Mouse (Mus musculus): ENCODE data around the gene Olfr62. TPM values are rescaled to one million over a fixed set of nuclear protein-coding genes. Genes with fewer than 3 reads are reported as not detected.

Gene Olfr62
- polyA plus RNA-seq, 2 experiments = not detected

GRCm38 (mm10) chr4:118620967-118621320, 37.8 kb upstream of the Olfr62 start:
- Histone ChIP-seq H3K9ac (replicated peaks) (peak overlapping the region; percentile 74), H3K27ac (no peak overlapping the region), H3K4me2 (ENCODE audit: low read depth) (peak overlapping the region; percentile 84), H3K27me3 (ENCODE audit: control insufficient read depth, insufficient read depth, low read length) (no peaks in the 10 kb centered on the region), H3K9me3 (ENCODE audit: control insufficient read depth, low read length) (no peaks in the 10 kb centered on the region), H3K4me3 (ENCODE audit: insufficient read depth in 1 of 2, low read depth in 2 of 2, low read length in 2 of 2) (peak overlapping the region; percentile 73 to 78), H3K4me1 (replicated peaks; ENCODE audit: control insufficient read depth in 2 of 2, insufficient read depth in 2 of 2, low read length in 1 of 2) (peaks cover 7 to 12% of the 10 kb centered on the region in 2 experiments; a peak in 3 of 4 replicates), H3K36me3 (replicated peaks; ENCODE audit: control insufficient read depth, insufficient read depth, low read depth) (peaks cover 18% of the 10 kb centered on the region)
- no peak for TF ChIP-seq CTCF (IDR thresholded peaks at IDR 0.05; ENCODE audit: low read depth)
- TF ChIP-seq EP300 (IDR thresholded peaks at IDR 0.05; ENCODE audit: low read depth) = no peak
- no peak for DNase-seq (ENCODE audit: low read depth in 3 of 3, low spot score in 3 of 3)
- peak; percentile 27 for ATAC-seq (ENCODE audit: insufficient read depth)
- WGBS (ENCODE audit: insufficient replicate concordance) = under 1% methylated on average over 23 of the region's 23 CpGs

GRCm38 (mm10) chr4:118621781-118622180, 37.0 kb upstream of the Olfr62 start:
- peak overlapping the region; percentile 73 to 78 for H3K4me3 ChIP-seq (ENCODE audit: insufficient read depth in 1 of 2, low read depth in 2 of 2, low read length in 2 of 2)
- TF ChIP-seq CTCF (IDR thresholded peaks at IDR 0.05; ENCODE audit: low read depth) = no peak
- peak; percentile 65 for TF ChIP-seq EP300 (IDR thresholded peaks at IDR 0.05; ENCODE audit: low read depth)
- 30% methylated on average over 9 of the region's 9 CpGs for WGBS (ENCODE audit: insufficient replicate concordance)
- peak overlapping the region; percentile 74; the same call in 1 of the 2 replicates for H3K9ac ChIP-seq (replicated peaks)
- no peak for ATAC-seq (ENCODE audit: insufficient read depth)
- H3K27me3 ChIP-seq (ENCODE audit: control insufficient read depth, insufficient read depth, low read length) = no peaks in the 10 kb centered on the region
- H3K4me1 ChIP-seq (replicated peaks; ENCODE audit: control insufficient read depth in 2 of 2, insufficient read depth in 2 of 2, low read length in 1 of 2) = peaks cover 7 to 12% of the 10 kb centered on the region in 2 experiments; a peak in 3 of 4 replicates
- H3K9me3 ChIP-seq (ENCODE audit: control insufficient read depth, low read length) = no peaks in the 10 kb centered on the region
- DNase-seq (ENCODE audit: low read depth in 3 of 3, low spot score in 3 of 3) = peak in 2 of 3 experiments; percentile 18 to 25
- peak overlapping the region; percentile 84 for H3K4me2 ChIP-seq (ENCODE audit: low read depth)
- no peak overlapping the region for H3K27ac ChIP-seq
- H3K36me3 ChIP-seq (replicated peaks; ENCODE audit: control insufficient read depth, insufficient read depth, low read depth) = peaks cover 22% of the 10 kb centered on the region

- H3K4me2 ChIP-seq (ENCODE audit: low read depth) = no peak overlapping the region
- H3K27me3 ChIP-seq (ENCODE audit: control insufficient read depth, insufficient read depth, low read length) = no peaks in the 10 kb centered on the region
- H3K4me1 ChIP-seq (replicated peaks; ENCODE audit: control insufficient read depth in 2 of 2, insufficient read depth in 2 of 2, low read length in 1 of 2) = no peaks in the 10 kb centered on the region
- no peak for TF ChIP-seq EP300 (IDR thresholded peaks at IDR 0.05; ENCODE audit: low read depth)
- no peak for TF ChIP-seq CTCF (IDR thresholded peaks at IDR 0.05; ENCODE audit: low read depth)
- no peak overlapping the region for H3K27ac ChIP-seq
- H3K36me3 ChIP-seq (replicated peaks; ENCODE audit: control insufficient read depth, insufficient read depth, low read depth) = peaks cover 16% of the 10 kb centered on the region
- WGBS (ENCODE audit: insufficient replicate concordance) = 69% methylated on average over 5 of the region's 5 CpGs
- no peaks in the 10 kb centered on the region for H3K9me3 ChIP-seq (ENCODE audit: control insufficient read depth, low read length)
- ATAC-seq (ENCODE audit: insufficient read depth) = no peak
- no peak for DNase-seq (ENCODE audit: low read depth in 3 of 3, low spot score in 3 of 3)
- no peak overlapping the region for H3K9ac ChIP-seq (replicated peaks)
- H3K4me3 ChIP-seq (ENCODE audit: insufficient read depth in 1 of 2, low read depth in 2 of 2, low read length in 2 of 2) = no peak overlapping the region
Observed at GRCm38 (mm10) chr4:118630261-118630660, 28.5 kb upstream of the Olfr62 start.

GRCm38 (mm10) chr4:118642346-118643190, 16.2 kb upstream of the Olfr62 start:
- Histone ChIP-seq H3K9me3 (ENCODE audit: control insufficient read depth, low read length) (no peaks in the 10 kb centered on the region), H3K4me3 (ENCODE audit: insufficient read depth in 1 of 2, low read depth in 2 of 2, low read length in 2 of 2) (no peak overlapping the region), H3K27ac (no peak overlapping the region), H3K36me3 (replicated peaks; ENCODE audit: control insufficient read depth, insufficient read depth, low read depth) (no peaks in the 10 kb centered on the region), H3K9ac (replicated peaks) (no peak overlapping the region), H3K4me1 (replicated peaks; ENCODE audit: control insufficient read depth in 2 of 2, insufficient read depth in 2 of 2, low read length in 1 of 2) (no peaks in the 10 kb centered on the region), H3K4me2 (ENCODE audit: low read depth) (no peak overlapping the region), H3K27me3 (ENCODE audit: control insufficient read depth, insufficient read depth, low read length) (no peaks in the 10 kb centered on the region)
- WGBS (ENCODE audit: insufficient replicate concordance) = 35% methylated on average over 20 of the region's 20 CpGs
- TF ChIP-seq CTCF (IDR thresholded peaks at IDR 0.05; ENCODE audit: low read depth) (no peak), EP300 (IDR thresholded peaks at IDR 0.05; ENCODE audit: low read depth) (no peak)
- DNase-seq (ENCODE audit: low read depth in 3 of 3, low spot score in 3 of 3) = no peak
- no peak for ATAC-seq (ENCODE audit: insufficient read depth)

GRCm38 (mm10) chr4:118645234-118645633, 13.5 kb upstream of the Olfr62 start:
- DNase-seq (ENCODE audit: low read depth in 3 of 3, low spot score in 3 of 3) (peak in 2 of 3 experiments; percentile 23 to 26), ATAC-seq (ENCODE audit: insufficient read depth) (no peak)
- no peak overlapping the region for H3K9ac ChIP-seq (replicated peaks)
- no peak overlapping the region for H3K4me2 ChIP-seq (ENCODE audit: low read depth)
- no peaks in the 10 kb centered on the region for H3K4me1 ChIP-seq (replicated peaks; ENCODE audit: control insufficient read depth in 2 of 2, insufficient read depth in 2 of 2, low read length in 1 of 2)
- no peaks in the 10 kb centered on the region for H3K36me3 ChIP-seq (replicated peaks; ENCODE audit: control insufficient read depth, insufficient read depth, low read depth)
- H3K27me3 ChIP-seq (ENCODE audit: control insufficient read depth, insufficient read depth, low read length) = no peaks in the 10 kb centered on the region
- H3K27ac ChIP-seq = no peak overlapping the region
- no peak overlapping the region for H3K4me3 ChIP-seq (ENCODE audit: insufficient read depth in 1 of 2, low read depth in 2 of 2, low read length in 2 of 2)
- no peaks in the 10 kb centered on the region for H3K9me3 ChIP-seq (ENCODE audit: control insufficient read depth, low read length)
- TF ChIP-seq CTCF (IDR thresholded peaks at IDR 0.05; ENCODE audit: low read depth) (peak; percentile 88), EP300 (IDR thresholded peaks at IDR 0.05; ENCODE audit: low read depth) (no peak)
- 6% methylated on average over 2 of the region's 2 CpGs for WGBS (ENCODE audit: insufficient replicate concordance)
